Mouse (Mus musculus) left cerebral cortex, adult 18-20 months (tissue): Measurements from ENCODE around the gene Psmd9. TPM values are rescaled to one million over a fixed set of nuclear protein-coding genes. Genes with fewer than 3 reads are reported as not detected.

Experiments used
- DNase-seq, 2 experiments: peaks; one replicate each; pipeline ENCODE4 v3.0.0; 2021 to 2022; ENCODE audit warnings: low spot score in 2 of 2, mixed read lengths in 1 of 2
- total RNA-seq, 2 experiments: library from RNA; stranded (reverse); gene quantifications; 2 replicates each; pipeline ENCODE4 v1.2.3; 2021

The Psmd9 gene
- total RNA-seq, 2 experiments from 2014 or later = 23.1 to 28.3 TPM

DNA sequence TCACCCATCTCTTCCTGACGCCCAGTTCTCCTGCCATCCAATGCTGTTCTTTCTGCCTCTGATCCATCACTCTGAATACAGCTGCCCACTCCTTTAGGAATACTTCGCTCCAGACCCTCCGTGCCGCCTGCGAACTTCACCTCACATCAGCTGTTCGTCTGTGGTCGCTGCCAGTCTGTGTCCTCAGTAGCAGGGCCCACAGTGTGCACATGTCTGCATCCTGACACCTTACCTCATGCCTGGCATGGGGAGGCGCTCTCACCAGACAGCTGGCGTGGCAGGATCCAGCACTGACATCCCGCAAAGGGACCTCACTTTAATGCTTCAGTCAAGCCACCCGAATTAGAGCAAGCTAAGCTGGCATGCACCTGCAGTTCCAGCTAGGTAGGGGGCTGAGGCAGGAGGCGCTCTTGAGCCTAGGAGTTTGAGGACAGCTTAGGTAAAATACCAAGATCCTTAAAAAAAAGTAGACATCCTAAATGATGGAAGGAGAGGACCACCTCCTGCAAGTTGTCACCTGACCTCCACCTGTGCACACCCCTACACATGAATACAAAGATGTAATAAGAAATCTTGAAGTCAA lies 127.1 kb downstream of the Psmd9 start:
- DNase-seq = no peak

DNA sequence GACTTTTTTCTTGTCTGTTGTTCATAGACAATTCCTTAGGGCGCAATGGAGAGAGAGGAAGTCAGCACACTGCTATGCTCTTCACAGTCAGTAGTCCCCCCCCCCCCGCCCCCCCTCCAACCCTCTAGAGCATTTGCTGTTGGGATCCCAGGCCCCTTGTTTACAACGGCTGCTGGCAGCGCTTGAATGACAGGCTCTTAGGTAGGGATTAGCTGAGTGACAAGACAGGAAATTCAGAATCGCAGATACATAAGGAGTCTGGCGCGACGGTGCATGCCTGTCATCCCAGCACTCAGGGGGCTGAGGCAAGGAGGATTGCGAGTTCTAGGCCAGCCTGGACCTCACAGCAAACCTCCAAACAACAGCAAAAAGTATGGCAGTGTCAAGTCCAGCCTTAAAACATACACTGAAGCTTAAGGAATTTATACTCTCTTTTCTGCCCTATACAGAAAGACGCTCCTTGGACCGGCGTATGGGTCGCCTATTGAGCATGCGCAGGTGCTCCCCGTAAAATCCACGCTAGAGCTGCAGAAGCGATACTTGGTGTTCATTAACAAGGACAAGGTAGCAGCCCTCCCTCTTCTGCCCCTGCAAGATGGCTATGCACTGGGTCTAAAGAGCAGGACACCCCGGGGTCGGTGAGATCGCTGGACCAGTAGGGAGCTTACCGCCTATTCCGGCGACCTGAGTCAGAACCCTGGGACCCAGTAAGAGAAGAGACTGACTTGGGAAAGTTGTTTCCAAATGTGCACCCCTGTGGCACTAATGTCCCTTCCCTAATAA lies 128.0 kb downstream of the Psmd9 start:
- DNase-seq = no peak

DNA sequence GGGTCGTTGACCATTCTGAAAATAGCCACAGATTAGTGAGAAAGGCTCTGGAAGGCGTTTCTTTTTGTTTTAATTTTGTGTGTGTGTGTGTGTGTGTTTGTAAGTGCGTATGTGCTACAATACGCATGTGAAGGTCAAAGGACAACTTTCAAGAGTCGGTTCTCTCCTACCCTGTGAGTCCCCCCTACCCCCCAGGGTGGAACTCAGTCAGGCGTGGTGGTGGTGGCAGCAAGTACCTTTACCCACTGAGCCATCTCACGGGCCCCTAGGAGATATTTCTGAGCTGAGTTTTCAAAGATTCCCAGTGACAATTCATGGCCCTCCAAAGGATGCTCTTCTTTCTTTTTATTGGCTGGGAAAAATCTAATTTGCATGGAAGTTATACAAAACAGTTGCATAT lies 128.6 kb downstream of the Psmd9 start:
- no peak for DNase-seq

DNA sequence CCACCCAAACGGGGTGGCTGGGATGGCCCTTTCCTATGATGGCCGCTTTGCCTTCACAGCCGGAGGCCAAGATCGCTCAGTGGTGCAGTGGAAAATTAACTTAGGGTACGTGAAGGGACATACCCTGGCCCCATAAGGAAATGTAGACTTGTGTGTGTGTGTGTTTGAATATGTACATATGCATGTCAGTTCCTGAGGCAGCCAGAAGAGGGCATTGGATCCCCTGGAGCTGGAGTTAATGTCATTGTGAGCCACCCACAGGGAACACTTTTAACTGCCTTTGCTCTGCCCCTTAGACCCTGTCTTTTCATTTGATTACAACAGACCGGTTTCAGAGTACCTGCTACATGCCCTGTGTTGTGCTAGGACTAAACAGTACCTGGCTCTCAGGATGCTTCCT lies 129.3 kb downstream of the Psmd9 start:
- no peak for DNase-seq

Other genes with a start within 250 kb of the Psmd9 start
- gene Kdm2b, start 179.6 kb upstream of the Psmd9 start, total RNA-seq = 10 to 100 TPM; 24.2 to 25.5 TPM
- gene Orai1, start 154.3 kb upstream of the Psmd9 start, total RNA-seq = 1 to 10 TPM; 8.8 to 10.0 TPM
- gene Morn3, start 122.4 kb upstream of the Psmd9 start, total RNA-seq = under 1 TPM in 1 of 2 experiments, not detected in 1; 0.40 TPM
- 10 to 100 TPM; 13.2 to 13.8 TPM for gene Tmem120b, start 101.0 kb upstream of the Psmd9 start, total RNA-seq
- 10 to 100 TPM; 50.5 to 51.0 TPM for gene Rhof, start 36.7 kb upstream of the Psmd9 start, total RNA-seq
- gene Setd1b, start 27.2 kb upstream of the Psmd9 start, total RNA-seq = 10 to 100 TPM; 34.0 to 34.5 TPM
- under 1 TPM in 1 of 2 experiments, not detected in 1; 0.37 TPM for gene Hpd, start 13.3 kb downstream of the Psmd9 start, total RNA-seq
- gene Wdr66, start 82.7 kb downstream of the Psmd9 start, total RNA-seq = 1 to 10 TPM; 3.8 to 4.2 TPM
- gene Bcl7a, start 174.4 kb downstream of the Psmd9 start, total RNA-seq = 10 to 100 TPM; 66.3 to 70.1 TPM
- gene Mlxip, start 225.4 kb downstream of the Psmd9 start, total RNA-seq = 10 to 100 TPM; 16.0 to 16.8 TPM